Mouse (Mus musculus): ENCODE measurements around the gene Def6.

The Def6 gene

GRCm38 (mm10) chr17:28207591-28208313 is at the start of gene Def6:
Gene Def6 (plus strand): TSS chr17:28207778.
- DNase-seq (ENCODE audit: low read depth, low spot score), result no peak

- DNase-seq (ENCODE audit: low read depth, low spot score), result no peak
Observed at GRCm38 (mm10) chr17:28160361-28160760, 47.2 kb upstream of the Def6 start.

GRCm38 (mm10) chr17:28161310-28161881 is 46.2 kb upstream of the Def6 start:
- DNase-seq (ENCODE audit: low read depth, low spot score), result no peak

- no peak for DNase-seq (ENCODE audit: low read depth, low spot score)
Observed at GRCm38 (mm10) chr17:28163666-28164065, 43.9 kb upstream of the Def6 start.

- no peak for DNase-seq (ENCODE audit: low read depth, low spot score)
Observed at GRCm38 (mm10) chr17:28170460-28171305, 36.9 kb upstream of the Def6 start.

- no peak for DNase-seq (ENCODE audit: low read depth, low spot score)
Observed at GRCm38 (mm10) chr17:28172690-28173089, 34.9 kb upstream of the Def6 start.

GRCm38 (mm10) chr17:28176775-28177539 is 30.6 kb upstream of the Def6 start, which contains the start of gene Zfp523:
Gene Zfp523 (plus strand): TSS chr17:28177129.
- peak; percentile 72 for DNase-seq (ENCODE audit: low read depth, low spot score)

GRCm38 (mm10) chr17:28177540-28178046 is 30.0 kb upstream of the Def6 start:
- peak; percentile 16 for DNase-seq (ENCODE audit: low read depth, low spot score)

GRCm38 (mm10) chr17:28180331-28180730 is 27.2 kb upstream of the Def6 start:
- DNase-seq (ENCODE audit: low read depth, low spot score), result no peak

GRCm38 (mm10) chr17:28180783-28181544 is 26.6 kb upstream of the Def6 start:
- no peak for DNase-seq (ENCODE audit: low read depth, low spot score)

GRCm38 (mm10) chr17:28184971-28185638 is 22.5 kb upstream of the Def6 start:
- DNase-seq (ENCODE audit: low read depth, low spot score), result no peak

- DNase-seq (ENCODE audit: low read depth, low spot score), result no peak
Observed at GRCm38 (mm10) chr17:28188313-28188712, 19.3 kb upstream of the Def6 start.

GRCm38 (mm10) chr17:28192754-28193153 is 14.8 kb upstream of the Def6 start:
- no peak for DNase-seq (ENCODE audit: low read depth, low spot score)

- DNase-seq (ENCODE audit: low read depth, low spot score), result no peak
Observed at GRCm38 (mm10) chr17:28193559-28193958, 14.0 kb upstream of the Def6 start.

- DNase-seq (ENCODE audit: low read depth, low spot score), result no peak
Observed at GRCm38 (mm10) chr17:28195033-28195432, 12.5 kb upstream of the Def6 start.

- no peak for DNase-seq (ENCODE audit: low read depth, low spot score)
Observed at GRCm38 (mm10) chr17:28197646-28198045, 9.9 kb upstream of the Def6 start.

- no peak for DNase-seq (ENCODE audit: low read depth, low spot score)
Observed at GRCm38 (mm10) chr17:28201982-28202381, 5.6 kb upstream of the Def6 start.

GRCm38 (mm10) chr17:28204052-28204720 is 3.4 kb upstream of the Def6 start:
- no peak for DNase-seq (ENCODE audit: low read depth, low spot score)

GRCm38 (mm10) chr17:28205443-28205842 is 2.1 kb upstream of the Def6 start:
- no peak for DNase-seq (ENCODE audit: low read depth, low spot score)

- DNase-seq (ENCODE audit: low read depth, low spot score), result no peak
Observed at GRCm38 (mm10) chr17:28207092-28207491, 486 bp upstream of the Def6 start.
